Mouse (Mus musculus): Measurements from ENCODE around the gene Zc3h13.

The Zc3h13 gene

DNA sequence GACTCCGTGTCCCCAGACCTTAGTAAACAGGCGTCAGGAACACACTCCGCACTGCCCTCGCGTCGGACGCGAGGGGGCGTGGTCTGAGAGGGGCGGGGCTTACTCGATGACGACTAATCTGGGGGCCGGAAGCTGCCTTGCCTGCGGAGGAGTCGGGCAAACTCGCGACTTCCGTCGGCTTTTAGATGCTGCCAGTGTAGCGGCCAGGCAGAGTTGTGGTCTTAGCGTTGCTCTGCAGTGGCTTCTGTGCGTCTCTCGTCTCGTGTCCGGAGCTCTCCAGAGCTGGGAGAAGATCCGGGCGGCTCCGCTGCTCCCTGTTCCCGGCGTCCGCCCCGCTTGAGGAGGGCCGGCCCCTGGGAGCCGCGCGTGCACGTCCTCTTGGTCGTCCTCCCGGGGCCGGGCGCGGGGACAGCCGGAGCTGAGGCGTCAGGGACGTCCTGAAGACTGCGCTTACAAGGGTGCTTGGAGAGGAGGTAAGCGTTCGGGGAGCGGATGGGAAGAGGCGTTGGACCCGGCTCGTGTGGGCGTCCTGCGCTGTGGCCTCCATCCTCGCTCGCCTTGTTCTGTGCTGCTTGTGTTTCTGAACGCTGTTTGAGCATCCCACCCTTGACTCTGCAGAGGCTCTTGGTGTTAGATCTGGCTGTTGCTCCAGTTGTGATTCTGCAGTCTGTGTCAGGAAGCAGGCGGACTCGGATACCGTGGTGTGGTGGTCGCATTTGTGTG lies at the start of gene Zc3h13:
Gene Zc3h13 (plus strand): TSS at position 181 of the 723 bp plus-strand sequence.
- peak; percentile 99 for DNase-seq

DNA sequence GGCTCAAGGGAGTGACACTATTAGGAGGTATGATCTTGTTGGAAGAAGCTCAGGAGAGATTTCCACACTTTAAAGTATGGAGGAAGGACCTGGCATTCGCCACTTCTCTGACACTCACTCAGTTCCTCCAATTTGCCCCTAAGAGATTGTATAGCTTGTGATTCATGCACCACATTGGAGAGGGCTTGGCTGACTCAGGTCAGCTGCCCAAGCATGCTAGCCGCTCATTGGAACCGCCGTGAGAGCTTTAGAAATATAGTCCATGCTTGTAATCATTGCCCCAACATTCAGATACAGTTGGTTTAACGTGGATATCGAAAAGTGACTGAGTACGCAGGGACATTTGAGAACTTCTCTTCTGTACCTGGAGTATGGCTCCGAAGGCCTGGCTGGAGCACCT lies 48.6 kb upstream of the Zc3h13 start:
- DNase-seq, result no peak

DNA sequence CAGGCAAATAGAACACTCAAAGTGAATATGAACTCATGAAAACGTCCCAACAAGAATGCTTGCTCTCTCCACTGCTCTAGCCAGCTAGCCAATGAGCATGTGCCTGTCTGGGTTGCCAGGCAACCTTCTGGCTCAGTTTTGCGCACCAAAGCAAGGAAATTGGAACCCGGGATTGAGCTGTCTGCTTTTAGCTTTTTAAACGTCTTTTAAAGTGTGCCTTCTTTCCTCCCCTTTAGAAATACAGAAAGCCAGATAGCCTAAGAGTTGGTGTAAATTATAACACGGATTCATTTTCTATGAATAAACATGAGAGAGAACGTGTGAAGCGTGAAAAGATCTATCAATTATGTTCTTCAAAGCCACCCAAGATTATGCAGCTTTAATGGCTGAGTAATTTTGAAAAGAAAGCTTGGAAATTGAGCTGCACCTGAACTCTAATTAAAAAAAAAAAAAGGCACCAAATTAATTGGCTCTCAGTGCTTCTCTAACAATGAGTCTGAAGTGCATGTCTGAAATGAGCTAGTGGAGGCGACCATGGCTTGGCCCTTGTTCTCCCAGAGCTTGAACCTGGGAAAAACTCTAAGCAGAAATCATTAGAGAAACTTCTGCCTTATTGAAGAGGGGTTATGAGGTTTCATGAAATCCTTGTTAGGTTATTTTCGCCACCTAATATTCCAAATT lies 48.1 kb upstream of the Zc3h13 start:
- peak in 1 of 2 experiments; percentile 6 for DNase-seq

DNA sequence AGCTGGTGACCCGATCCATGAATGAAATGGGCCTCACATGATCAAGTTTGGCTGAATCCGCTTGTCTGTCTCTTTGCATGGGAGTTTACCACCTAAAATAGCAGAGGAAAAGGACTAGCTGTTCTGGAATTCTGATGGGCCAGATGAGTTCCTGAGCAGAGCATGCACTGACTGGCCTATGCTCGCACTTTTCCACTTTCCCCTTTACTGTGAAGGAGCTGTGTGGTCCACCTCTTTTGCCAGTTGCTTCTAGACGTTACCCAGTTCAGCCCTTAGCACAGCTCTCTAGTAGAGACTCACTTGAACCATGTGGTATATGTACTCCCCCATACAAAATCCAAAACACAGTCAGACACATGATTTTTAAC lies 47.6 kb upstream of the Zc3h13 start:
- DNase-seq, result no peak

GRCm38 (mm10) chr14:75237096-75237495 lies 47.1 kb upstream of the Zc3h13 start:
- no peak for DNase-seq

GRCm38 (mm10) chr14:75238054-75238692 lies 46.0 kb upstream of the Zc3h13 start:
- DNase-seq, result no peak

DNA sequence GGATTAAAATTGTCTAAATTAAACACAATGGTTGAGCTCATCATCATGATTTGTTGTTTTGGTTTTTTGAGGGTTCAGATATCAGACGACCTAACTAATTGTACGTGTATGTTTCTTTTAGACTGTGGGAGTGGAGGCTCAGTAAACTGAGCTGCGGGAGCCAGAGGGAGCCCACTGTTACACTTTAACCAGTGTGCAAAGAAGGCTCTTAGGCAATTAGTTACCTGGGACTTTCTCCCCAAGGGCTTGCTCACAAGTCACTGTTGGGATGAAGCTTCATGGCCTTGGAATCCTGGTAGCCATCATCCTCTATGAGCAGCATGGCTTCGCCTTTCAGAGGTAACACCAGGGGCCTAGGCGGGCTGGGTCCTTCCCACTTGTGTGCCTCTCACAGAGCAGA lies 42.1 kb upstream of the Zc3h13 start, which contains the start of gene Cpb2:
Gene Cpb2 (plus strand): TSS at position 201 of the 400 bp plus-strand sequence.
- DNase-seq, result no peak

GRCm38 (mm10) chr14:75246024-75247000 lies 37.9 kb upstream of the Zc3h13 start:
- peak in 1 of 2 experiments; percentile 12 for DNase-seq

GRCm38 (mm10) chr14:75250432-75250831 lies 33.7 kb upstream of the Zc3h13 start:
- no peak for DNase-seq

DNA sequence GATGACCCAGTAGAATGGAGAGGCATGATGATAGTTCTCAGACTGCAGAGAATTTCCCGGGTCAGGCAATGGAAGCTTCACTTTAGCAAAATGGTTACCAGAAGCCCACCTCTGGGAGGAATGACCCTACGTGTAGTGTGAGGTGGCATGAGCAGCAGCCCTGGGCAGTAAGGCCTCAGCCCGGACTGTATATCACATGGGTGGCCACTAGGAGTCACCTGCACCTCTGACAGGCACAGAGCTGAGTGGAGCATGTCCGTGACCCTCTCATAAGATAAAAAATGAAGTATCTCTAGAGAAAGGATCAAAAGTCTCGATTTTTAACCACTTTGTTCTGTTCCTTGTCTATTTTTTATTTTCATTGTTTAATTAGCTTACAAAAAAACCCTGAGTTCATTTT lies 27.7 kb upstream of the Zc3h13 start:
- DNase-seq, result peak in 1 of 2 experiments; percentile 15

GRCm38 (mm10) chr14:75269531-75269930 lies 14.6 kb upstream of the Zc3h13 start:
- DNase-seq, result no peak

- DNase-seq, result no peak
Observed at GRCm38 (mm10) chr14:75279716-75280115, 4.5 kb upstream of the Zc3h13 start.

GRCm38 (mm10) chr14:75280406-75280805 lies 3.8 kb upstream of the Zc3h13 start:
- DNase-seq, result no peak

GRCm38 (mm10) chr14:75283609-75284192 lies 472 bp upstream of the Zc3h13 start:
- peak in 1 of 2 experiments; percentile 48 for DNase-seq

- DNase-seq, result peak in 1 of 2 experiments; percentile 18
Observed at GRCm38 (mm10) chr14:75301081-75301480, 16.9 kb downstream of the Zc3h13 start.

- no peak for DNase-seq
Observed at GRCm38 (mm10) chr14:75303807-75304206, 19.6 kb downstream of the Zc3h13 start.

DNA sequence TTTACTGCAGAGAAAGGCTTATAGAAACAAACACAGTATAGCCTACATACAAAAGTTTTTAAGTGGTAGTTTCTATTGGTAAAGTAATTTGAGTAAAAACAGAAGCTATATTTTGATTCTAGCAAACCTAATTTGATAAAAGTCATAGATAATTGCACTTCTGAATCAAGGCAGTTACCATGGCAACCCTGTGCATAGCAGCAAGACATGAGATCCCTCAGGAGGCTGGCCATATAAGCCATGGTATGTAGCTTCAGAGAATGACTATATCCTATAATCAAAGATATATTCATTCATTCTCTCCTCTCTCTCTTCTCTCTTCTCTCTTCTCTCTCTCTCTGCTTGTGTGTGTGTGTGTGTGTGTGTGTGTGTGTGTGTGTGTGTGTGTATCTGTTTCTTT lies 23.7 kb downstream of the Zc3h13 start:
- no peak for DNase-seq

DNA sequence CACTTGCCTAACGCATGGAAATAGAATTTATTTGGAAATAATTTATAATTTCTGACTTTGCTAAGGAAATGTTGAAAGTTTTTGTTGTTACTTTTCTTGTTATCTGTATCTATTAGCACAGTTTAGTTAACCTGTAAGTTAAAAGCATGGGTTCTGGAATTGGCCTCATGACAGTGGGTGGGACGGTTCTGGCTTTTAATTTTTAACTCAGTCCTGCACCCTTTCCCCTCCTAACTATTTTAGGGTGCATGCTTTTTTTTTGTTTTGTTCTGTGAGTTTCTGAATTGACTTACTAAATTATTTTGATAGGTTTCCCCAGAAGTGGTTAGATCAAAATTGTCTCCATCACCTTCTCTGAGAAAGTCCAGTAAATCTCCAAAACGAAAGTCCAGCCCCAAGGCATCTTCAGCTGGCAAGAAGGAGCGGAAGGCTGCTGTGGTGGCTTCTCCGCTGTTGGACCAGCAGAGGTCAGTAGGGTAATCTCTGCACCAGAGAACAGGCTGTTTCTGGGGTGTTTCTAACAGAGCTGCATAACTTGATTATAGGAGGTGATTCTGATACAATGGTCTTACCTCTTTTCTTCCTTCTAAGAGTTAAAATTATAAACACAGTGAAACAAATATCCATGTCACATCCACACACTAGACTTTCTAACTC lies 25.3 kb downstream of the Zc3h13 start:
- DNase-seq, result peak in 1 of 2 experiments; percentile 31

- DNase-seq, result no peak
Observed at GRCm38 (mm10) chr14:75314484-75314883, 30.3 kb downstream of the Zc3h13 start.

GRCm38 (mm10) chr14:75318736-75319135 lies 34.6 kb downstream of the Zc3h13 start:
- no peak for DNase-seq

- DNase-seq, result no peak
Observed at GRCm38 (mm10) chr14:75320269-75320668, 36.1 kb downstream of the Zc3h13 start.

GRCm38 (mm10) chr14:75323354-75323753 lies 39.2 kb downstream of the Zc3h13 start:
- DNase-seq, result no peak

Data from cerebellum, postnatal 25 days (tissue).